Mouse (Mus musculus) thymus, adult 18-20 months (tissue): ENCODE measurements around the gene Klra3.
"Not testable (repeated sequence)": the region's sequence is repeated elsewhere in the genome, so short reads cannot be mapped to it uniquely, and the experiment has no call there.

Experiments used
- DNase-seq, 2 experiments: peaks; one replicate each; pipeline ENCODE4 v3.0.0; 2022; ENCODE audit warnings: mixed read lengths in 2 of 2

Klra3 gene

GRCm38 (mm10) chr6:130337411-130337810, at the start of gene Klra3:
Gene Klra3 (minus strand): TSS chr6:130337574.
- no peak for DNase-seq

DNA sequence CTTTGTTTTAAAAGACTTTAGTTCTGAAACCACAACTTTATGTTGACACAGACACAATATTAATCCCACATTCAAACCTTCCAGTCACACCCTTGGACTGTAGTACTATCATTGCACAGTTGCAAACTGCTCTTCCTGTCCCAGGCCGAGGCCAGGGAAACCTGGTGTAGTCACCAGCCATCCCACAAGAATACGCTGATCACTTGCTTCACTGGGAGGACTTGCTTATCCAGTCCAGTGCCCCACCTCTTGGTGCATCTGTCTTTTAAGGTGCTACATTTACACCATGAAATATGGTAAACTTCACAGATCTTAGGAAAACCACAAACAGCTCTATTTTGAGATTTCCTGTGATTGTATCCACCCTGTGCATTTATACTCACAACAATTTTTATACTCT, 49.4 kb upstream of the Klra3 start, which contains the start of gene Klra1:
Gene Klra1 (minus strand): TSS at position 125 of the 400 bp plus-strand sequence.
- DNase-seq = no peak

- no peak for DNase-seq
Measured at GRCm38 (mm10) chr6:130385803-130386202, 48.4 kb upstream of the Klra3 start.

DNA sequence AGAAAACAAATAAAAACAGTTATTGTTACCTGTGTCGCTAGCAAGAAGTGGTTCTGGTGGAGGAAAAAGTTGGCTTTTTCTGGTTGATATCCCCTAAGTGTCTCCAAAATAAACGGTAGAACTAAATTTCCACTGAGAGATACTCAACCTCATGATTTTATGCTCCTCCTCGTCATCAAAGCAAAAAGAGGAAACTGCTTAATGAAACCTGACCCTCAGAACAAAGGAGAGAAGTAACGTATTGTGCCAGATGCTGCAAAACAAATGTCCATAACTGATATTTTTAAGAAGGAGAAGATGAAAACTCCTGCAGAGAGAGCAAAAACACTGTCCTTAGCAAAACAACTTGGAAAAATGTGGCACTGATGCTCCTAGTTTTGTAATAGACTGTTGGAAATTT, 45.0 kb upstream of the Klra3 start:
- no peak for DNase-seq

GRCm38 (mm10) chr6:130345381-130345780, 8.0 kb upstream of the Klra3 start:
- not testable (repeated sequence) for DNase-seq

GRCm38 (mm10) chr6:130341973-130342372, 4.6 kb upstream of the Klra3 start:
- DNase-seq = not testable (repeated sequence)

- no peak for DNase-seq
Measured at GRCm38 (mm10) chr6:130287984-130288649, 49.3 kb downstream of the Klra3 start.

DNA sequence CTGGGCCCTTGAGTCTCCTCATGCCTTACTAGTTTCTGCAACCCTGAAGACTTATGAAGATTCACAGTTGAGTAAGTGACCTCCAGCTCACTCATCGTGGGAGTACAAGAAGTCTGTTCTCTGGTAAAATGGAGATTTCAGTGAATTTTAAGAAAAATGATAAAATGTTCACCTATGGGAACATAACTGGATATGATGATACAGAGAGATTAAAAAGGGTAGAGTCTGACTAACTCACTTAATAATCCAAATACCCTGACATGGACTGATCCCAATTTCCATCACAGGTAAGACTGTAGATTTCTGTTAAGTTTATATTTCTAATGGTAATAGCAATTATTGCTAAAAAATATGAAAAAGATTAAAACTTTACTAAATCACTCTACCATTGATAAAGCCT, 55.5 kb downstream of the Klra3 start, which contains the start of gene Klra10:
Gene Klra10 (minus strand): TSS at position 101 of the 400 bp plus-strand sequence.
- not testable (repeated sequence) for DNase-seq
